Mouse (Mus musculus) CH12.LX (cell line): Measurements from ENCODE around the gene Gm42417.

Experiments
- CHD1 ChIP-seq: IDR thresholded peaks from 2 replicates; pipeline ENCODE4 v1.6.1; 2012; ENCODE audit warnings: low read depth, low read length, improper control_type of control experiment, inconsistent platforms
- CHD2 ChIP-seq: IDR thresholded peaks from 2 replicates; pipeline ENCODE4 v1.6.1; 2011; ENCODE audit warnings: low read length, improper control_type of control experiment
- CTCF ChIP-seq, 2 experiments: IDR thresholded peaks in 1 of 2; conservative IDR thresholded peaks in 1 of 2; 2 replicates each; pipeline ENCODE4 v1.5.1; 2011 to 2012; ENCODE audit warnings: low read depth in 2 of 2, low read length in 2 of 2, improper control_type of control experiment in 1 of 2, inconsistent platforms in 1 of 2, mild to moderate bottlenecking in 1 of 2, moderate library complexity in 1 of 2
- E2F4 ChIP-seq: IDR thresholded peaks from 2 replicates; pipeline ENCODE4 v1.6.1; 2011; ENCODE audit warnings: low read depth, low read length, improper control_type of control experiment; ENCODE audit not compliant: insufficient replicate concordance
- EP300 ChIP-seq: IDR thresholded peaks from 2 replicates; pipeline ENCODE4 v1.6.1; 2011; ENCODE audit warnings: low read length, improper control_type of control experiment
- MAX ChIP-seq: IDR thresholded peaks from 2 replicates; pipeline ENCODE4 v1.6.1; 2011; ENCODE audit warnings: low read length, improper control_type of control experiment
- TCF12 ChIP-seq: IDR thresholded peaks from 2 replicates; pipeline ENCODE4 v1.6.1; 2014; ENCODE audit warnings: low read depth, mild to moderate bottlenecking, inconsistent platforms, low read length, improper control_type of control experiment
- USF1 ChIP-seq: IDR thresholded peaks from 2 replicates; pipeline ENCODE4 v1.6.1; 2014; ENCODE audit warnings: low read depth, mild to moderate bottlenecking, inconsistent platforms, low read length, improper control_type of control experiment
- ZMIZ1 ChIP-seq: IDR thresholded peaks from 2 replicates; pipeline ENCODE4 v1.6.1; 2012; ENCODE audit warnings: low read depth, mild to moderate bottlenecking, inconsistent platforms, low read length, improper control_type of control experiment

- TF ChIP-seq USF1: no peak
- TF ChIP-seq CTCF (conservative IDR thresholded peaks at IDR 0.05 in 1 of 2, IDR thresholded peaks at IDR 0.05 in 1 of 2; ENCODE audit: low read depth in 2 of 2, low read length in 2 of 2): no peak
- no peak for TF ChIP-seq EP300
- no peak for TF ChIP-seq CHD1
- no peak for TF ChIP-seq CHD2
- no peak for TF ChIP-seq ZMIZ1
- TF ChIP-seq MAX: no peak
- TF ChIP-seq E2F4: no peak
- TF ChIP-seq TCF12: no peak
These were observed 15.2 kb downstream of the Gm42417 start for GRCm38 (mm10) chr1:36524058-36524457.
